Mouse (Mus musculus) brain, embryonic 14.5 days (tissue): ENCODE data around the gene Tmem182.

Experiments used
- CTCF ChIP-seq: fragments of 200-500 bp; IDR thresholded peaks from 2 replicates; pipeline ENCODE4 v1.5.1; 2012; ENCODE audit warnings: inconsistent platforms, mild to moderate bottlenecking, moderate library complexity, borderline replicate concordance; ENCODE audit not compliant: insufficient read depth, insufficient read length; ENCODE audit errors: extremely low read depth
- POLR2A ChIP-seq: fragments of 200-500 bp; IDR thresholded peaks from 2 replicates; pipeline ENCODE4 v1.6.1; 2012; ENCODE audit warnings: mild to moderate bottlenecking, inconsistent platforms, borderline replicate concordance; ENCODE audit not compliant: poor library complexity, insufficient read depth, insufficient read length, severe bottlenecking; ENCODE audit errors: extremely low read depth

DNA sequence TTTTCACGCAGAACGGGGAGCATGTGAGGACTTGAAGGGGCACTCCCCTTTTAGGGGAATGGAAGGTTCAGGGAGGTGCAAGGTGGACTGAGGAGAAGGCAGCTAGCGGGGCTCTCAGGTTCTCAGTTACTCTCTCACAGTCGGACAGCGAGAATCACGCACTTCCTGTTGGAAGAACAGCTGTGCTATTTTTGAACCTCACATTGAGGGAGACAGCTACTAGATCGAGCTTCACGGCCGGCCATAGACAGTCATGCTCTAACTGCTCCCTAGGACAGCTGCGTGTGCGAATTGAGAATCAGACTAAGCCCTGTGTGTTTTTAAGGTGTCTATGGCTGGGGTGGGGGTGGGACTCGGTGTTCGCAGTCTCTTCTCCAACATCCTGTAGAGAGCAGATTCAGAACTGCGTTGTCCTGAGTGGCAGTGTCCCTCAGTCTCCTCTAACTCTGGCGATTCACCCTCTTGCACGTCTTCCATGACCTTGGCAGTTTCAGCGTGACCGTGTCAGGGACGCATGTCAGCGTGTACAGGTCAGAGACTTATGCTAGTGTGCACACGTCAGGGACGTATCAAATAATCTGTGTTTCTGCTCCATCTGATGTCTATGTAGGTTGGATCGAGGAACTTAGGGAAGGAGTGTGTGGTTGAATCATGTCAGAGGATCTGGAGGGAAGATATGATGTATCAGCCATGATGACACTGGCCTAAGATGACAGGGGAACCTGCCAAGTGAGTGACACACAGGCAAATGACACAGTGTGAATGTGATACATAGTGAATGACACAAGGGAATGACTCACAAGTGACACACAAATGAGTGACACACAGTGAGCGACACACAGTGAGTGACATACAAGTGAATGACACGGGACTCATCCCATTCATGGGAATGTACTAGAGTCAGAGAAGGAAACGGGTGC, 69.3 kb downstream of the Tmem182 start:
- TF ChIP-seq CTCF, result no peak
- TF ChIP-seq POLR2A, result no peak
